Mouse (Mus musculus) brain, embryonic 14.5 days (tissue): Measurements from ENCODE around the gene Gas2.

Experiments used
- CTCF ChIP-seq: fragments of 200-500 bp; IDR thresholded peaks from 2 replicates; pipeline ENCODE4 v1.5.1; 2012; ENCODE audit warnings: inconsistent platforms, mild to moderate bottlenecking, moderate library complexity, borderline replicate concordance; ENCODE audit not compliant: insufficient read depth, insufficient read length; ENCODE audit errors: extremely low read depth
- POLR2A ChIP-seq: fragments of 200-500 bp; IDR thresholded peaks from 2 replicates; pipeline ENCODE4 v1.6.1; 2012; ENCODE audit warnings: mild to moderate bottlenecking, inconsistent platforms, borderline replicate concordance; ENCODE audit not compliant: poor library complexity, insufficient read depth, insufficient read length, severe bottlenecking; ENCODE audit errors: extremely low read depth

DNA sequence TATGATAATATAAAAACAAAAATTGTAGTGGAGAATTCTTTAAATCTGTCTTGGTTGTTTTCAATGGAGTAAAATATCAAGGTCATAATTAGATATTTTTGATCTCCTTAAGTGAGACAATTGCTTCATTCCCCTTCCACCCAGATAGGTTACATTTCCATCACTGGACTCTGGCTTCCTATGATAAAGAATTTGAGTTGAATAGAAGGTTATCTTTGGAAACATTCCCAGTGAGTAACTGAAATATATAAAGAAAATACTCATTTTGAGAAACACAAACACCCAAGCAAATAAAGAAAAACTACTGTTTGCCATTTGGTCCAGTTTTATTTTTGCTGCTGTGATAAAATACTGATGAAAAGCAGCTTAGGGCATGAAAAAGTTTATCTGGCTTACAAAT lies 10.8 kb downstream of the Gas2 start:
- TF ChIP-seq CTCF (no peak), POLR2A (no peak)
